Mouse (Mus musculus) layer of hippocampus, postnatal 25 days (tissue): ENCODE results near the gene Peli2. TPM values are rescaled to one million over a fixed set of nuclear protein-coding genes. Genes with fewer than 3 reads are reported as not detected.

Experiments
- DNase-seq, 2 experiments: peaks; one replicate each; pipeline ENCODE4 v3.0.0; 2022; ENCODE audit warnings: mixed read lengths in 2 of 2, low spot score in 1 of 2; ENCODE audit errors: extremely low spot score in 1 of 2
- total RNA-seq, 2 experiments: library from RNA; stranded (reverse); gene quantifications; 2 replicates each; pipeline ENCODE4 v1.2.3; 2021

The Peli2 gene
- total RNA-seq, 2 experiments from 2014 or later, result 17.6 to 28.2 TPM

- DNase-seq, result no peak
These were observed 4.2 kb downstream of the Peli2 start for GRCm38 (mm10) chr14:48124816-48125215.

DNA sequence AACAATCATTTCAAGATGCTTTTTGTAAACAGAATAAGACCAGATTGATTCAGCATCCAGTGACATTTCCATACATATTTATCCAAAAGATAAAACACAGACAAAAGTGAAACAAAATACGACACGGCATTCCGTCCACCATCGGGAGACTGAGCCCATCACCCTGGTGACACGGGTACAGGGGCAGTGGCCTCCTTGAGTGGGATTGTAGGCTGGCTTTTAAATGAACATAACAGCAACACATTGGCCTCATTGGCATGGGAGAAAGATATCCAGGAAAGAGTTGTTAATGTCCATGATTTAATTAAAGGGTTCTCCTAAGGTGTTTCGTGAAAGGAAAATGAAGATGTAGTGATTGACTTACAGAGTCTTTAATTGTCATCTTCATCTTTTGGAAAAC, 5.3 kb downstream of the Peli2 start:
- DNase-seq, result no peak

DNA sequence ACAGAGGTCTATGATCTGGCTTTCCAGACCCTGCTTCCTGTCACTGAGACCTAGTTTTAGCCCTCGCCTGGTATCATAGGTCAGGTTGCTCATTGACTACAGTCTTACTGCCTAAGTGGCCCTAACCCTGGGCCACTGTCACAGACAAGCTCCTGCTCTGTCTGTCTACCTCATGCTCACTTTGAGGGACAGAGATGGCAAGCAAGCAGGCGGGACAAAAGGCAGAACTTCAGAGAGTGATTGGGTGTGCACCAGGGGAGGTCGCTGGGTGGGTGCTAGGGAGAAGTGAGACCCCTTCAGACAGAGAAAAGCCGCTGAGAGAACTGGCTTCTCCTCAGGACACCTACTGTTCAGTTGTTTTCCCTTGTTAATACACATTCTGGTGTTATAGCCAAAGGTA, 6.3 kb downstream of the Peli2 start:
- no peak for DNase-seq

DNA sequence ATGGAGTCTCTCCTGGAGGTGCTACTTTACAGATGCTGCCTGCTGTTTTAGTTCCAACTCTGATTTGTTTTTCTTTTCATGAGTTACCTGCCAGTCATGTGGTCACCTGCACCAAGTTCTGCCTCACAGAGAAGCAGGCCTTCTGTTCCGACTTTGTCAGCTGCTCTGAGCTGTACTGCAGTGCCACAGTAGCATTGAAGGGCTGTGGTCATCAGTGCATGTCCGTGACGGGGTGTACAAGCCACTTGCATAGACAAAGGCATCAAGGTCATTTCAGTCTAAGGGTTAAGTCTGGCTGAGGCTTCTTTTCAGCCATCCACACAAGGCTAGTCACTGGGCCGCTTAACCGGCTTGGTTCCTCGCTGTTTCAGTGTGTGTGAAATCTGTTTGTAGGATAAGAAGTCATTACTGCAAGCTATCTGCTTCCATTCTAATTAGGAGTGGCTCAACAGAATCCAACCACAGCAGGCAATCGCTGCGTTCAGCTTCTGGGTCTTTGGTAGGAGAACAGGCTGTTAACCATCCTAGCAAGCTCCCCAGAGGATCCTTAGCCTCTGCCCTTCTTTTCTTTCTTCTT, 7.1 kb downstream of the Peli2 start:
- DNase-seq, result no peak

- DNase-seq, result no peak
These were observed 8.1 kb downstream of the Peli2 start for GRCm38 (mm10) chr14:48128701-48129100.

- no peak for DNase-seq
These were observed 9.4 kb downstream of the Peli2 start for GRCm38 (mm10) chr14:48130021-48130420.

DNA sequence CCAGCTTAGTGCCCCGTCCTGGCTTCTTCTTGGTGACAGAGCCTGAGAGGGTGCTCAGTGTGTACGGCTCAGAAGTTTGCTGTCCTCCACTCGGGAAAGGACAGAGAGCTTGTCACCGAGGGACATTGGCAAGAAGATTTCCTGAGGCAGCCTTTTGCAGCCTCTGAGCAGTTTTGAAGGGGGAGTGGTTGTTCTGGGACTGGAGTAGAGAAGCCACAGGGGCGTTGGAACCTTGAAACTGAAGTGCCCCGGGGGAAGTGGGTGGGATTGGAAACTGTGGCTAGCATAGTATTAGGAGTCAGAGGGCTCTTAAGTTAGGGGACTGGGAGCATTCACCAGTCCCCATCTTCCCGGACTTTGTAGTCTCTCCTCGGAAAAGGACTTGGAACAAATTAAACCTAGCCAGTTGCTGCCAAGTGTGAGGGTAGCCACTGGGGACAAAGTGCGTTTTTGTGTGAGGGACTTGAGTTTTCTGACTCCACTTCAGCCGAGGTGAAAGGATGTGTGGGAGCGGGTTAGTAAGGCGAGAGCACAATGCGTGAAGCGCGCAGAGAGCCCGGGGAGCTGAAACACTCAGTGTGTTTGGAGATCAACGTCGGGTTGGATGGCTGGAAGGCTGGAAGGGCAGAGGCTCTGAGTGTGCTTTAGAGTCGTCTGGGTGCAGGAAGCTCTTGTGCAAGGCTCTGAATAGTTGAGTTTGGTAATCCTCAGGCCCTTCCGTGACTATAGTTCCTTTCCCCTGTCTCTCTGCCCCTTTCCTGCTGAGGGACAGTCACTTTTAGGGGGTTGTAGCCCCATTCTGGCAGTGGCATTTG, 10.3 kb downstream of the Peli2 start:
- DNase-seq, result no peak

DNA sequence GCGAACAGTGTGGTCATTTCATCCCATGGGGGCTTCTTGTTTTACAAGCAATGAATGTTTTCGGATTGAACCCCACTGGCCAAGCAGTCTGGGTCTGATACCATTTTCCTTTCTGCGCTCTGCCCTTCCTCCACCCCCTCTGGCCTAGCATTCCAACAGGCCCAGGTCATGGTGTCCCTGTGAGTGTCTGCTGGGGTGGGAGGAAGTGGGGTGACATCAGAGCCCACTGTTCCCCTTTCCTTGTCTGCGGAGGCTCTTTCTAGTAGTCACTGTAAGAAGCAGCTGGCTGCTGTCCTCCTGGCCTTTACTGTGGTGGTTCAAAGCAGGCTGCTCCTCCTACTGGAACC, 10.9 kb downstream of the Peli2 start:
- DNase-seq, result no peak

DNA sequence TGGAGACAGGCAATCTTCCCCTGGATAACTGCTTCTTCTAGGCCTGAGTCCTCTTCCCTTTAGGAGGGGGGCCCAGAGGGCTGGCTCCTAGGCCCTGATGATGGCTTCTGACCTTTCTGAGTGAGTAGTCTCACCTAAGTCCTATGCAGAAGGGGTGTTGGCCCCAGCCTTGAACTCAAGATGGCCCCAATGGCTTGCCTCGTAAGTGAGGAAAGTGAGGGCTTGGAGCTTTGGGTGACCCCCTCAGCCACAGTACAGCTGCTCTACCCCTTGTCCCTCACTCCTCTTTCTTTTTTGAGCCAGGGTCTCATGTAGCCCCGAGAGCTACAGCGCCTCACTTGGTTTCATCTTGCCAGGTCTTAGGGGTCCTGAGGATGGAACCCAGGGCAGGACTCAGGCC, 11.6 kb downstream of the Peli2 start:
- no peak for DNase-seq

DNA sequence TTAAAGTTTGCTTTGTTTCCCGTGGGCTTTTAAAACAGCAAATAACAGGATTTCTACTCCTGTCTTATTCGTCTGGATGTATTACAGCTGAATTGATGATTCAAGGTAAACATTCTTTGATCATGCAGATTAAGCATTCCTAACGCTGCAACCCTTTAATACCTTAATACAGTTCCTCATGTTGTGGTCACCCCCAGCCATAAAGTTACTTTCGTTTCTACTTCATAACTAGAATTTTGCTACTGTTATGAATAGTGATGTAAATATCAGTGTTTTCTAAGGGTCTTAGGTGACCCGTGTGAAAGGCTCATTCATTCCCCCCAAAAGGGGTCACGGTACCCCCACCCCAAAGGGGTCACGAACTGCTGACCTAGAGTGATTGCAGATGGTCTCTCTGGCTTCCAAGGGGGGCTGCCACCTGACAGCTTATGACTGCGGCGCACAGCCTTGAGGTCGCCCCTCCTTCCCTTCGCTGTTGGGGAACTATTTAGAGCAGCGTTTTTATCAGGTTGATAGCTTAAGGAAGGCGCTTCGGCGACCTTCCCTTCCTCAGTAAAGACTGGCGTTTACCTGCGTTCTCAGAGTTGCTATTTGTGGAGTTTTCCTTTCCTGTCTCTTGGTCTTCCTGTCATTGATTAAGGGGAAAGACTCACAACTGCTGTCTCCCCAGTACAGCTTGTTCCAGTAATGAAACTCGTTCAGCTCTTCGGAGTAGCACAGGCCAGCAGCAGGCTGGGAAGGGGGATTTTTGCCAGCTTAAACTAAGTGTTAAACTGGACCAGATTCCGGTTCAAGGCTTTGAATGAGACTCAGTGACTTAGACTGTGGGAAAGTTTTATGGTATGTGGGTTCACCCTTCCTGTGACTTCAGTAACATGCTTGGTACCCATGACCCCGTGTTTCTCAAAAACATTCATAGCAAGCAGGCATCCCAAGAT, 12.5 kb downstream of the Peli2 start:
- DNase-seq, result no peak

DNA sequence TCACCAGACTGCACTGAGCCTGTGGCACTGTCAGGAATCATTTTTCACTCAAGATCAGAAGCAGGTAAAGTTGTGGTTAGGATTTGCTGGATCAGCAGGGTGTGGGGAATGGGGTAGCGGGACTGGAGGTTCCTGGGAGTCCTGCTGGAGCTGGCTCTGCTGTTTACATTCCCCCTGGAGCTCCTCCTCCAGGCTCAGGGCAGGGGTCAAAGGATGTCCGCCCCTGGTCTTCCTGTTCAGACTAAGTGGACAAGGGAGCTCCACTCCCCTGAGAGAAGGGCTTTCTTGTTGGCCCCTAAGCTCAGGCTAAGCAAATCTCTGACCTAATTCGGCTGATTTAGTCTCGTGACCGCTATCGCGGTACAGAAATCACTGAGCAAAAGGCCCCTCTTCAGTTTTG, 13.7 kb downstream of the Peli2 start:
- no peak for DNase-seq

DNA sequence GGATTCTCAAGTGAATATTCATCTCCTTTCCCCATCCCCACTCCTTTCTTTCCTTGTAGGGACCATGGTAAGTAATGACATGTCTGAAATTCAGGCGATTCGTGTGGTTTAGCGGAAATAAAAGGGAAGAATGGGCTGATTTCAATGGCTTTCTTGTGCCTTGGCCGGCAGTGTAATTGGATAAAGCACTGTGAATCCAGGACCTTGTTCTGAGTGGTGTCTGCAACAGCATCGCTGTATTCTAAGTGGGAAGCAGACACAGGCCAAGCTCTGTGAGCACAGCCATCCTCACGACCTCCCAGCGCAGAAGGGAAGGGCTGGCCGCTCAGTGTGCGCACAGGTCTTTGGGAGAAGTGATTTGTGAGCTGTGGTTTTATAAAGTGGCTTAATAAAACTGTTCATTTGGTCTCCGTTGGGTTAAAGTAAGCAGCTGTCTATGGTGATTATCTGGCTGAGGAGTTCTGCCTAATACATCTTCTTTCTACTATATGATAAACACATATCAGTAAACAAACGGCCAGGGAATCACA, 15.3 kb downstream of the Peli2 start:
- no peak for DNase-seq

DNA sequence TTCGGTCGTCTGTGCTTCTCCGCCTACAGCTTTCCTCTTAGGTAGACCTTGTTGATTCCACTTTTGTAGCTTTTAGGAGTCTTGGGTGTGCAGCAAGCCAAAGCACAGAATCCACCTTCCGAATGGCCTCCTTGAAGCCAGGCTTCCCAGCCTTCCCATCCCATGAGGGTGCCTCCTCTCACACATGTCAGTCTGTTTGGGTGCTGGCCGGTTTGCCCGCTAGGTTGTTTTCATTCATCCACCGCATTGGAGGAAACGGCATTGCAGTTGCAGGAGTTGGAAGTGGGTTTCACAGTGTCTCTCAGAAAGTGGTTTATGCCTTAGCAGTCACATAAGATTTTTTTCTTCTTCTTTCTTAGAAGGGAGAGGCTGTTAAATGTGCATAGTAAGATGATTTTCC, 17.1 kb downstream of the Peli2 start:
- no peak for DNase-seq

DNA sequence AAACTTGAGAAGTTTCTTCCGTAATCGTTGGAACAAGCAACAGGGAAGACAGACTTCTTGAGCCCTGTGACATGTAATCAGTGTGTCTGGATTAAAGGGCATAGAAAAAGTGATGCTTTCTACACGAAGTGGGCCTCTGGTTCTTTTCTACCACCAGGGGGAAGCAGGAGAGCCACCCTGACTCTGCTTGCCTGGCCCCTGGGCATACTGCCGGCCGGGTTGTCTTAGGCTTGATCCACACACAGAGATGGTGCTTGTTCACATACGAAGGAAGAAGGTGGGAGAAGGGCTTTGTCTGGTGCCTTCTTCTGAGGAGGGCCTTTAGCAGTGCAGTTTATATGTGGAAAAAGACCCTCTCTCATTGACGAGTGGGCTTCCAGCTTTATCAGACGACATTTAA, 17.5 kb downstream of the Peli2 start:
- DNase-seq, result no peak

GRCm38 (mm10) chr14:48139409-48139808, 18.8 kb downstream of the Peli2 start:
- no peak for DNase-seq

DNA sequence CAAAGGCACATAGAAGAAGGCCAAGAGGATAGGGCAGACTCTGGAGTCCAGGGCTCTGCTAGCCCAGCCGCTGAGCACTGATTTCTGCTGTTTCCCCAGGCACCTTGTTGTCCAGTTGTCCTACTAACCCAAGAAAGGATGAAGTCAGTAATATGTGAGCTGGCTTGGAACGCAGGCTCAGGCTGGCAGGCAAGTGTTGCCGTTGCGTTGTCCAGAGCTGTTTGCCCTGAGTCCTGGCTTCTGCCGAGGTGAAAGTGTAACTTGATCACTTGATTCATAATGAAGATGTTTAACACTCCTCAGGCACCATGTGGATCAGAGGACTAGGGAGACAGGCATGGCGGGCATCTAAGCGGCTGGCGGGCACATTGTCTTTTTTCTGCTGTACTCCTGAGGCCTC, 21.1 kb downstream of the Peli2 start:
- no peak for DNase-seq

DNA sequence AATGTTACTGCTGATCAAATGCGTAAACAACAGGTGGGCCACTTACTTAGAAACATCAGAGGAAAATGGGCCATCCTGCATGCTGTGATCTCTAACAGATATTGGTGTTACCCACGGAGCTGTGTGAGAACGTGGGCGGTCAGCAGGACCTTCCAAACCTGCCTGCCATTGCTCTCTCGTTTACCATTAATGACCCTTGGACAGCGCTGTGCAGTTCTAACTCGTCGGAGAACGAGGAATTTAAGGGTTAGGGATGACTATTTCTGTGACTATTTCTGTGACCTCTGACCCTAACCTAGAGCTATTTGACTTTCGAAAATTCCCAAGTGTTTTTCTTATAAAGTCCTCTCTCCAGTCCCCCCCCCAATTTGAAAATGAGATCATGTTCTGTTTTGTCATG, 22.1 kb downstream of the Peli2 start:
- DNase-seq, result no peak

- no peak for DNase-seq
These were observed 22.5 kb downstream of the Peli2 start for GRCm38 (mm10) chr14:48143141-48143540.

GRCm38 (mm10) chr14:48144330-48144729, 23.7 kb downstream of the Peli2 start:
- DNase-seq, result no peak

GRCm38 (mm10) chr14:48147688-48148087, 27.1 kb downstream of the Peli2 start:
- DNase-seq, result peak in 1 of 2 experiments; percentile 49

DNA sequence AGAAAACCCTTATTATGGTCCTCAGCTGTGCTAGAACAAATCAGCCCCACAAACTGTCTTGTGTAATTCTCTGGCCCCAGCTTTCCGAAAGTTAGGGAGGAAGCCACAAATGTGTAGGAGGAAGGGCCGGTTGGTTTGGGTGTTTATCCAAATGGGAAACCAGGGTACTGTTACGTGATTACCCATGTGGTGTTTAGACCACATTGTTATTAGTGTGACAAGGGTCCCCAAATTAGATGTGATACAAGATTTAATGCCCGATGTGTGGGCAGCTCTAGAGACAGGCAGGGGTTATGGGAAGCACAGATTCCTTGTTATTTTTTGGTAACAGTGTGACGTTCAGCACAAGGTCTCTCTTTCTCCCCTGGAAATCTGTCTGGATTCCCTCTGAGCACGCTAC, 28.0 kb downstream of the Peli2 start:
- DNase-seq, result no peak
